Mouse (Mus musculus) left cerebral cortex, postnatal 4 days (tissue): ENCODE data around the gene Ntmt1. TPM values are rescaled to one million over a fixed set of nuclear protein-coding genes. Genes with fewer than 3 reads are reported as not detected.

Experiments used
- DNase-seq: peaks from one replicate; pipeline ENCODE4 v3.0.0-alpha.2; 2022
- intact Hi-C: fragments of 180-260 bp; cut with DNase I; formaldehyde crosslinking; loops from one replicate; pipeline ENCODE4 v1.15.1; 2025
- total RNA-seq, 2 experiments: library from RNA; stranded (reverse); gene quantifications; 2 replicates each; pipeline ENCODE4 v1.2.3; 2021

Gene Ntmt1
- total RNA-seq, 2 experiments from 2014 or later = 55.6 to 58.9 TPM

DNA sequence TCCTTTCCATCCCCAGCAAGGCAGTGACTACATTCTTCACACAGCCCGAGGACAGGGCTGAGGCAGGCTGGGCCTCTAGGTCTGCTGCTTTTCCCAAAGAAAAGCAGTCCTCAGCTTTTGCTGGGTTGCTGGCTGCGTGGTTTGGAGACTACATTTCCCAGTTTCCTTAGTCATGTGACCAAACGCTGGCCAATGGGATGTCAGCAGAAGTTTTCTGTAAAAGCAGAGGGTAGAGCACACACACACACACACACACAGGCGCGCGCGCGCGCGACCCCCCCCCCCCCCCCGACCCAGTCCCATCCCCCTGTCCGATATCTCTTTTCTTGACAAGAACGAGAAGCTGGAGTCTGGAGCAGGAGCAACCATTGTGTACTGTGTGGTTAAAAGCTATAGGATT is 24.3 kb upstream of the Ntmt1 start:
- intact Hi-C loops = no loop called here
- peak; percentile 68 for DNase-seq

DNA sequence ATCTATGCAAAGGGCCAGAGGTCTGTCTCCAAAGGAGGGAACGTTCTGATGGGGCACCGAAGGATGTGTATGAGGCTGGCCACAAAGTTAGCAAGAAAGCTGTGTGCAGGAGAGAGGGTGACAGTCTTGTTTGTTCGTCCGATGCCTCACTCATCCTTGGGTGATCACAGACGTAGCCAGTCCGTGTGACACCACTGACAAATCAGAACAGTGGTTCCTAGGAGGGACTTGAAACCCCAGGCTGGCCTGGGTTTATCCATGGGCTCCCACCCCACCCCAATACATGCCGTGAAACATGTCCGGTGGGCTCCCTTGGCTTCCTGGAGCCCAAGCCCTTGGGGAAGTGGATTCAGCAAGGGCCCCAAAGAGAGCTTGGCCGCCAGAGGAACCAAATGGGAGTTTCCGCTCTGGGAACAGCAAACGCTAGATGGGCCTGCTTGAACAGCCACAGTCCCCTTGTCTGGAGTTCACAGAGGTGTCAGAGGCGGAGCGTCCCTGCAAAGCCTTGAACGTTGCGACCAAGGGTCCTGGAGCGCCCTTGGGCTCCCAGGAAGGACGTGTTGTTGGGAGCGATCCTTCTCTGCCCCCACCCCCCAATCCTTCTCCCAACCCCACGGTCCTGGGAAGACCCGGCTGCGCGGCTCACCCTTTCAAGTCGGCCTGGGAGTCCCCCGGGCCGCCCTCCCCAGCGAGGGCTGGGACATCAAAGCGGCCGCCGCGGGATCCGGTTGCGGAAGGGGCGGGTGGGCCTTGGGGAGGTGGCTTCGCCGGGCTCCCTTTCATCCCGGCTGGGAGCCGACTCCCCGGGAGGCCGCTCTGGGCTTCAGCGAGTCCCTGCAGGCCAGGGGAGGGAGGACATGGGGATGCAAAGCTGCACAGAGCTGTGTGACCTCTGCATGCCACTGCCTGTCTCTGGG is 23.3 kb upstream of the Ntmt1 start:
- intact Hi-C loops = no loop called here
- DNase-seq = no peak

DNA sequence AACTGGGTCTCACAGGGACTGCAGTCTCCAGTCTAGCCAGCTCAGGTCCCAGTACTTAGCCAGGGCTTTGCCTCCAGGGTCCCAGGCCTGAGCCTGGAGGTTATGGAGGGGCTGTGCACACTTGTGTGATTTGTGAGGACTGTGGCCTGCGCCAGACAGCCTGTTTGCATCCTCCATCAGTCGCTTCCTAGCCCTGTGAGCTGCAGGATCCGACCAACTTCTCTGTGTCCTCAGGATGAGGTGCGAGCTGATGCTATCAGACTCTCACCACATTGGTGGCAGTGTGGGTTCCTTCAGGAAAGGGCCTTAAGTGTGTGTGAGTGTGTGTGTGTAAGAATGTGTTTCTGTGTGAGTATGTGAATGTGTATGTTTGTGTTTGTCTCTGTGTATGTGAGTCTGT is 20.2 kb upstream of the Ntmt1 start:
- no peak for DNase-seq

DNA sequence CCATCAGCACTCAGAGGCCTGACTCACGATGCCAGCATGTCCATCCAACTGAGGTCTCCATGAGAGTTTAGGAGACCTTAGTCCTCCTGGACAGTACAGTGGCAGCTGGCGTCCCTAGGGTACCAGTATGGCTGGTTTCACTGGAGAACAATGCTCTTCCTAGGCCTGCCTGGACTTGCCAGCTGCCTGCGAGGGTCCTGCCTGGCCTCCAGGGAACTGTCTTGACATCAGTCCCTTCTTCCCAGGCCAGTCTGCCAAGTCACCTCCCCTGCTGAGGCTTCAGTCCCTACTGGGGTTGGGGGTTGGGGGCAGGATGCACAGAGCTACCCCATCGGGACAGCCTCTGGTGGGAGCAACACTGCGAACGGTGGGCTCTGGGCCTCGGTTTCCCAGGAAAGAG is 15.6 kb upstream of the Ntmt1 start:
- DNase-seq = peak; percentile 32
- intact Hi-C loops = loop anchor here (5.0 to 10.0 kb wide), 2 partner anchors 177 to 355 kb away; no protein-coding TSS in a partner anchor

More for the DNA sequence above, 20.2 kb upstream of the Ntmt1 start:
- intact Hi-C loops = loop anchor here (5.0 kb wide), 1 partner anchor 65 kb away; no protein-coding TSS in a partner anchor

DNA sequence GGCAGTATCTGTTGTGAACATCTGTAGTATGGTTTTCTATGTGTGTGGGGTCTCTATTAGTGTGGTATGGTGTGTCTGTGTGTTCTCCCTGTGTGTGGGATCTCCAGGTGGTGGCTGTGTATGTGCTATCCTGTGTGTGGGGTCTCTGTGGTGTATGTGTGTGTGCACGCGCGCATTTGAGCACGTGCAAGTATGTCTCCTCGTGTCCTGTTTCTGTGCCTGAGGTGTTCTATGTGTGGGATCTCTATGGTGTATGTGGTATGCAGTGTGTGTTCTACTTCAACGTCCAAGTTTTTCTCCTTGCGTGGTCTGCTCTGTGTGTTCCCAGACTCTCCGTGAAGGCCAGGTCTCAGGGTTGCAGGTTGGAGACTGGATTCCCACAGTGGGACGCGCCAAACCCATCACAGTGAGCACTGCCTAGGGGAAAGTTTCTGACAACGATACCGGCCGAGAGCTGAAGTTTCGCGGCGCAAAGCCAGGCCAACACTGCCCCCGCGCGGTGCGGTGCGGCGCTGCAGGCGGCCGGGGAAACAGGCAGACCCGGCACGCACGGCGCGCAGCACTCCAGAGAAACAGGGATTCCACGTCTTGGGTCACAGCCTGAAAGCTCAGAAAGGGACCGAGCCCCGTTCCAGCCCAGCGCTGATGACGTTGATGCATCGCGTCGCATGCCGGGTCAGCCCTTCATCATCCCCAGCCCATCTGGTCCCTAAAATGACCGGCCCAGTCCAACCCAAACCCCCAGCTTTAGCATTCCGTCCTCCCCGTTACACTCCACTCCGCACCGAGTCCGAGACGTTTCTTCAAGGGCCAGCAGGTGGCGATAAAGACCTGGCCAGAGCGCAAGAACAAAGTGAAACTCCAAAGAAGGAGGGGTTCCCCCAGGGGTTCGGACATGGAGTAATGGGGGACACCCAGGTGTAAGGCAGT is 13.2 kb upstream of the Ntmt1 start:
- peak; percentile 94 for DNase-seq
- intact Hi-C loops = loop anchor here (5.0 to 10.0 kb wide), 2 partner anchors 180 to 357 kb away; no protein-coding TSS in a partner anchor

DNA sequence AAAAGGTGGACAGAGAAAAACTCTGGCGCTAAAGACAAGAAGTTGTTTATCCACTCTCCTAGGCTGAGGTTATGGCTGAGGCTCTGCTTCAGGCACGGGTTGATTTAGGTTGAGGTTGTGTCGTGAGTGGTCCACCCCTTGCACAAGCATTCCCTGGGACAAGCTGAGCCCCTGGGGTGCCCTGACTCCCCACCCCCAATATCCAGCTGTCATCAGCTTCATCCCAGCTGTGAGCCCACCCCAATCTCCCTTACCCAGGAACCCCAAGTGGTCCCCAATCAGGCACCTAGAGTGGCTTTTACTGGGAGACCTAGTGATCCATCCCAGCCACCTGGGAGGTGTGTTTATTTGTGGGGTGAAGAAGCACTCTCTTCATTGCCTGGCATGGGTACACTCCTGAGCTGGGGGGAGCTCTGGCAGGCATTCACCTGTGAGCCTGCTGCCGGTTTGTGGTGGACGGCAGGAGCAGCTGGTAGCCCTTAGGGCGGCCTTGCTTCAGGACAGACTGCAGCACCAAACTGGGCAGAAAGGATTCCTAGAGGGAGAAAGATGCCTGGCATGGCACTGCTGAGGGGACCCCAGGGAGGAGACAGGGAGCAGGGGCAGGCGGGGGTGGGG is 12.2 kb upstream of the Ntmt1 start:
- intact Hi-C loops = loop anchor here (10.0 kb wide), 1 partner anchor 181 kb away; no protein-coding TSS in a partner anchor
- no peak for DNase-seq

DNA sequence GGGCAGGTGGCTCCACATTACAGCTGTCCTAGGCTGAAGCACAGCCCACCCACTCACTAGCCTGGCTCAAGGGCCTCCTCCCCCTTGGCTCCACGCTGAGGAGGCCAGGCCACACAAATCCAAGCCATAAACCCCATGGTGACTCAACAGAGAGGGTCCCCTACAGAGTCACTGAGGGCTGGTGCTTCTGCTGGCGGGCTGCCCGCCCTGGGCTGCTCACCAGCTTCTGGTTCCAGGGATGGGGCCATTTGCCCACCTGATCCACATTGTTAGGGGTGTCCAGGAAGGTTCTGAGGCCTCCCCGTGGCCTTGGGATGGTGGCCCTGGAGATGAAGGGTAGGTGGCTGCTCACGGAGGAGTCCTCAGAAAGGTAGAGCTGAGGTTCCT is 11.7 kb upstream of the Ntmt1 start:
- intact Hi-C loops = loop anchor here (10.0 kb wide), 1 partner anchor 181 kb away; no protein-coding TSS in a partner anchor

DNA sequence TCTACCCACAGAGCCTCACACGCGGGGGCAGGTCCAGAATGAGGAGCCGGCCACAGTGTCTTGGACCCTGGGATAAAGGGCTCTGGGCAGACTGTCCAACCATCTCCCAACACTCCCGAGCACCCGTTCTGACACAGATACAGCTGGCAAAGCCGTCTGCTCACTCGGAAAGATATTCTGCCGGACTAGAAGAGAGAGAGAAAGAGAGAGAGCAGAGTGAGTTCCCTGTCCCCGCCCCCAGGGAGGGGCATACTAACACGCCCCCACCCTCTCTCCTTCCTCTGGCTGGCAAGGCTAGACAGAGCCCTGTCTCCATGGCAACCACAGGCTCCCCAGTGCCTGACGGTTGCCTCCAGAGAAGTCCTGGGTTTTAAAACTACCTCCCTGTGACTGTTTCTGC is 11.2 kb upstream of the Ntmt1 start:
- DNase-seq = peak; percentile 91
- intact Hi-C loops = loop anchor here (10.0 kb wide), 1 partner anchor 182 kb away; no protein-coding TSS in a partner anchor

More for the DNA sequence above, 11.7 kb upstream of the Ntmt1 start:
- DNase-seq = peak; percentile 69

DNA sequence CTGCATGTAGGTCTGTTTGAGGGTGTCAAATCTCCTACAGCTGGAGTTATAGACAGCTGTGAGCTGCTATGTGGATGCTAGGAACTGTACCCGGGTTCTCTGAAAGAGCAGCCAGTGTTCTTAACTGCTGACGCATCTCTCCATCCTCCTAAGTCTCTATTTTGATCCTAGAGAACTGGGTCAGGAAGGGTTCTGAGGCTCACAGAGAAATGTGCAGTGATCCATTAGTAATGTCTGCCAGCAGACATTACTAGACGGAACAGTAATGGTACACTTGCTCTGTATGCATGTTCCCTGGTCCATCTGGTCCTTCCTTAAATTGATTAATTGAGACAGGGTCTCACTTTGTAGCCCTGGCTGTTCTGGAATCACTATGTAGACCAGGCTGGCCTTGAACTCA is 8.2 kb upstream of the Ntmt1 start:
- no peak for DNase-seq
- intact Hi-C loops = loop anchor here (10.0 kb wide), 1 partner anchor 185 kb away; no protein-coding TSS in a partner anchor

DNA sequence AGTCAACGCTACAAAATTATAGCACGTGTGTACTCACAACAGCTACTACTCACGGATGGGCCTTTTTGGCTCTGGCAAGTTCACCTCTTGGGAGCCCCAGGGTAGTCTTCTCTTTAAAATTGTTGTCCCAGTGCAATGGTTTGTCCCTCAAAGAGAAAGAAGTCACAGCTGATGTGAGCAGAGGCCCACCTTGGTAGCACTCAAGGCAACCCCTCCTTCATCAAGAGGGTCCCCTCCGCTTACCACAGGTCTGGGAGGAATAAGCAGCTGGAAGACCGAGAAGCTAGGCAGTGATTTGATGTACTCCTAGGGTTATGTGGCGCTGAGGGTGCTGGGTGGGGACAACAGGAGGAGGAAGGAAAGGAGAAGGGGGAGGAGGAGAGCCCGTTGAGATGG is 7.0 kb upstream of the Ntmt1 start:
- no peak for DNase-seq
- intact Hi-C loops = no loop called here

DNA sequence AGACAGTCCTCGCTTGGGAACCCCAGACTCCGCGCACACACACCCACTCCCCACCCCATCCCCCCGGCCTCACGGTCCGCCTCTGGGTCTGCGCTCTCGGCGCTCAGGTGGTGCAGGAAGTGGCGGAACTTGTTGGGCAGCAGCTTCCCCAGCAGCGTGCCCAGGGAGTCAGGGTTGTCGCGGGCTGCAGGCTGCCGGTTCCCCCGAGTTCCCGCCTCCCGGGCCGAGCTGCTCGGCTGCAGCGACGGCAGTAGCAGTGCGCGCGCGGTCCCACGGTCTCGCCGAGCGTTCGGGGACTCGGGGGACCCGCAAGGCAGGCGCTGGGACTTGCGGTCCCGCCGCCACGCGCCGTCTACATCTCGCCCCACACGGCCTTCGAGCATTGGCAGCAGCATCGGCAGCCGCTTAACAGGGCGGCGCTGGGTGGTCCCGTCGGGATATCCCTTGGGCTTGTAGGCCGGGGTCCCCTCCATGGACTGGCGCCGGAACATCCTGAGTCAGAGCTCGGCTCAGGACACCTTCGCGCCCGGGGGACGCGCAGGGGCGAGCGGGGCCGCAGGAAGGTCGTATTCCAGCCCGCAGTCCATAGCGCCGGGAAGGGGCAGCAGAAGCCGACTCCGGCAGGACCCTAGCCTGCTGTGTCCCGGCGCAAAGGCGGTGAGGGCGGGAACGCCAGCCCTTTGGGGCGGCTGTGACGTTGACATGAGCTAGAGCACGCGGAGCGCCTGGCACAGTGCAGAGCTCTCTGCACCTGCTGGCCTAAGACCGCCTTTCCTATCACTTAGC is 6.4 kb upstream of the Ntmt1 start:
- intact Hi-C loops = no loop called here
- DNase-seq = no peak

DNA sequence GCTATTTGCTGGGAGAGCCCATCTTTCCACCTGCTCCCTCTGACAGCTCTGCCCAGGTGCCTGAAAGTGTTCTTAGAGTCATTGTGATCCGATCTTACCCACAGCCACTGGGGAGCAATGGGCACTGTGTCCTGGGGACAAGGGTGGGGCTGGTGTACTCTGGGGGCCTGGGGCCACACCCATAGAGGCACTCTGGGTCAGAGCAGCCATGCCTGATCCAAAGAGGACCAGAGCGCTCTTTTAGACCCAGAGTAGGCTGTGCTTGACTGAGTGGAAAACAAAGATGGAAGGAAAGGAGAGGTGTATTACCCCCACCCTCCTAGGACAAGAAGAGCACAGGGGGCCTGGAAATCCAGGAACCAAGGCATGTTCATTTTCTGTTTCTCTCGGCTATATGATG is 4.0 kb upstream of the Ntmt1 start, which contains the start of gene 1700001O22Rik:
TSS of gene 1700001O22Rik (minus strand) at position 58 of the 400 bp plus-strand sequence.
- intact Hi-C loops = no loop called here
- DNase-seq = no peak

DNA sequence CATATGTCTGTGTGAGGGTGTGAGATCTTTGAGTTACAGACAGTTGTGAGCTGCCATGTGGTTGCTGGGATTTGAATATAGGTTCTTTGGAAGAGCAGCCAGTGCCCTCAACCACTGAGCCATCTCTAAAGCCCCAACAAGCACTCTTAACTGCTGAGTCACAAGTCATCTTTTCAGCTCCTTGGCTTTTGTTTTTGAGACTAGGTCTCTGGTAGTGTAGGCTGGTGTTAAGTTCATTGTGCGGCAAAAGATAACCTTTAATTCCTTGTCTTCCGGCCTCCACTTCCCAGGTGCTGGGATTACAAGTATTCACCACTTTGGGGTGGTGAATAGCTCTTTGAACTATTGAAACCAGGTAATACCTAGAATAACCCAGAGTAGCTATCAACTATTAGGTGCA is 1.6 kb upstream of the Ntmt1 start:
- no peak for DNase-seq
- intact Hi-C loops = no loop called here

DNA sequence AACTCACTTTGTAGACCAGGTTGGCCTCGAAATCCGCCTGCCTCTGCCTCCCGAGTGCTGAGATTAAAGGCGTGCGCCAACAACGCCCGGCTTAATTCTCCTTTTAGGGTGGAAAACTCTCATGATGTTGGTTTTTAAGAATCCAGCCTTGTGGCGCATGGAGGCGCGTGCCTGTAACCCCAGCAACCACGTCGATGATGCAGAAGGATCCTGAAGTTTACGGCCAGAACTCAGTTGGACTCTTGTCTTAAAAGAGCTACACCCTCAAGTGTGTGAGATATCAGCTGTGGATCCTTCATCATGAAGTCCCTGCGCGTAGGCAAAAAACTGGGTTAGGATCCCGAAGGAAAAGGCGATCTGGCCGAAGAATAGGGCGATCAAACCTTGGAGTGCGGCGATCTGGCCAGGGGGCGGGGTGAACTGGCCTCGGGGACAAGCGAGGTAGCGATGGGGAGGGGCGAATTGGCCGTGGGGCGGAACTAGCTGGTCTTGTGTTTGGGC is 429 bp upstream of the Ntmt1 start:
- intact Hi-C loops = no loop called here
- DNase-seq = no peak

DNA sequence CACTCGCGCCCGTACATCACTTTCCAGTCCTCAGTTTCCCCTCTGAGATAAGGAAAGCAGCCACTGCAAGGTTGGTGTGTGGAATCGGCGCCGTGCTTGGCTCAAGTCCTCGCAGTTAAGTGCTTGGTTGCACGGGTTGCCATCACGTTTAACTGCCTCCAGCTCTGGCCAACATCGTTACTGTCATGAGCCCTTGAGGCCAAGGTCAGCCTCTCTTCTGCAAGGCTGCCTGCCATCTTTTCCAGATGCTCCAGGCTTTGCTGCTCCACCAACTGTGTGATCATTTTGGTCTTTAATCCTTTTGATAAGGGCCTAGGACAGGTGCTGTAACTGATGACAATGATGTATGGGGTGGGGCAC is 650 bp downstream of the Ntmt1 start:
- no peak for DNase-seq

DNA sequence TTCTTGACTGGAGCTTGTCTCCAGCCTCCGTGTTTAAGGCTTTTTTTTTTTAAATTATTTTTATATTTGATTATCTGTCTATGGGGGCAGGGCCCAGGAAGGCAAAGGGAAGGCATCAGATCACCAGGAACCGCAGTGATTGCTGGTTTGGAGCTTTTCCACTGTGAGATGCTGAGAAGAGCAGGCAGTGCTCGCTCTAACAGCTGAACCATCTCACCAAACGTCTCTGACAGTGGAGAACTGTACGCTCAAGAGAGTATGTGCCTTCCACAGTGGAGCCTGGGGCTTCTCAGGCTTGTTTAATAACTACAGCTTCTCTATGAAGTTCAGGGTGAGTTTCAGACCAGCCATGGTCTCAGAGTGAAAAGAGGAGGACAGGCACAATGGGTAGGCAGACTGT is 1.9 kb downstream of the Ntmt1 start:
- no peak for DNase-seq
- intact Hi-C loops = no loop called here

More for the DNA sequence above, 650 bp downstream of the Ntmt1 start:
- intact Hi-C loops = no loop called here

DNA sequence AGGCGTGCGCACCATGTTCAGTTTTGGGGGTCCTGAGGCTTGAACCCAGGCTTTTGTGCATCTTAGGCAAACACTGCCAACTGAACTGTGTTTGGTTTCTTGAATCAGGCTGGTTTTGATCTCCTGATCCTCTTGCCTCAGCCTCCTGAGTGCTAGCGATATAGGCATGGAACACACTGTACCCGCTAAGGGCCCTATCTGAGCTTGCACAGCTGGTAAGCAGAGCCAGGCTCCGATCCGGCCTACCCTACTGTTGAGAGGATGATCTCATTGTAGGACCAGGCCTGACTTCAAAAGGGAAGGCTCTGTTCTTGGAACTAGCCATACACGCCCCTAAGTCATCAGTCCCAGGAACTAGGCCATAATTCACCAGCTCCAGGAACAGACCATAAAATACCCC is 2.9 kb downstream of the Ntmt1 start:
- intact Hi-C loops = no loop called here
- DNase-seq = no peak

DNA sequence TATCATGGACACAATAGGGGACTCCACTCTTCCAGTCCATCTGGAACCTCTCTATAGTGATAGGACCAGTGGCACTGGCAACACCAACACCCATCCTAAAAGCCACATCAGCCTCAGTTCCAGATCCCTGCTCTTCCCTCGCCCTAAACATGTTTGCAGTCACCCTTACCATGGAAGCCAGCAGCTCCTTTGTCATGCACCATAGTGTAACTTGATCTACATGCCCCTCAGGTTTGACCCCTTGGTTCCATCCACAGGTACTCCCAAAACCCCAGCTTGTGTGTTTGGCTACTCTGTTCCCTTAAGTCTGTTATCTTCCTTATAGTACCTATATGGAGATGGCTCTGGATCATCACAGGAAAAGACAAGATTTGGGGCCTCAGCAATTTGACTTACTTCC is 8.8 kb downstream of the Ntmt1 start:
- DNase-seq = no peak
- intact Hi-C loops = no loop called here

DNA sequence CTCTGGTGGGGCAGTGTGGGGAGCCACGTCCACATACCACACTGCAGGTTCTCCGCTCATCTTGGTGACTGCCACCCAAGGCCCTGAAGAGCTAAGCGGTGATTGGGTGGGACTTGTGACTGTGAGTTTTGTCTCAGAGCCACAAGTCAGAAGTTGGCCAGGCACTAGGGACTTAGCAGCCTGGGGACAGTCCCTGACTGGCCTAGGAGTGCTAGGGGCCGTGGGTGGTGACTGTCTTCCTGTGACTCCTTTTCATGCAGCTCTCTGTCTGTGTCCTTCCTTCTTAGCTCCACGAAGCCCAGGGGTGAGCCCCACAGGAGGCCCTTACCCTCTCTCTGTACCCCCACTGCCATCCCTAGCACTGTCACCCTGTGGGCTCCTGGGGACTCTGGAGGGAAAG is 12.2 kb downstream of the Ntmt1 start:
- intact Hi-C loops = no loop called here
- DNase-seq = no peak

DNA sequence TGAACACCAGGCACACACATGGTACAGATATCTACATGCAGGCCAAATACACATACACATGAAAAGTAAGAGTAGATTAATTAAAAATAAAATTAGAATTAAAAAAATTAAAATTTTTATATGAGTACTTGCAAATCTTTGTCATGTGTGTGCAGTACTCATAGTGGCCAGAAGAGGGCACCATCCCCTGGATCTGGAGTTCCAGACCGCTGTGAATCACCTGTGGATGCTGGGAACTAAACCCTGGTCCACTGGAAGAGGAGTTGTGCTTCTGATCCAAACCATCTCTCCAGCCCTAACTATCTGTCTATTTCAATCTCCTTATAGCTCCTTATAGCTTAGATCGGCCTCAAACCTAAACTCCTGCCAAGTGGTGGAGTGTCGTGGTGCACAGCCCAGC is 13.4 kb downstream of the Ntmt1 start:
- intact Hi-C loops = no loop called here
- no peak for DNase-seq
